Mouse (Mus musculus): ENCODE results near the gene Mrap2.

The Mrap2 gene

DNA sequence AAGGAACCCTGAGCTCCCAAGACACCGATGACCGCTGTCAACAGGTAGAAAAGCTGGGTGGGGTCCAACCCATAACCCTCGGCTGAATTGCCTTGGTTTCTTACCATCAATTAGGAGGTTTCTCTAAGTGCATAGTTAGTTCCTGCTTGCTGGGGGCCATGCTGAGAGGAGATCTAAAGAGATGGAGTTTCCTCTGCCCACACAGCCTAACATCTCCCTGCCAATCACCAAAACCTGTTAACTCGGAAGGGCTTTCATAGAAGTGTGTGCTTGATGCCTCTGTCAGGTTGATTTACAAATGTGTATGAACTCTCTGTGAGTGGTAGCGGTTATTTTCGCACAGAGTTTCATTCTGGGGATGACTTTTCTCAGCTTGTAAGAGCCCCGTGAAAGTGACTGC, 34.4 kb downstream of the Mrap2 start:
- DNase-seq (ENCODE audit: low spot score in 2 of 2): no peak

DNA sequence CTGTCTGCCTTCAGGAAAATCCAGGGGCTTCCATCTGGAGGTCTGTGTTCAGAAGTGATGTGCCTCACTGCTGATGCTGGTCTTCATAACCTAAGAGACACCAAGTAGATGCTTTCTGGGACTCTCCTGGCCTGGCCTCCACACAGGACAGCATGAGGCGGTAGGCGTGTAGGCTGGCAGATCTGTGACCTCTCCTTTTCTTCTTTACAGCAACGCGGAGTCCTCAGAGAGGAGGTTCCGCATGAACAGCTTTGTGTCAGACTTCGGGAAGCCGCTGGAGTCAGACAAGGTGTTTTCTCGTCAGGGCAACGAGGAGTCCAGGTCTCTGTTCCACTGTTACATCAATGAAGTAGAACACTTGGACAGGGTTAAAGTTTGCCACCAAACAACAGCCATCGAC, 38.1 kb downstream of the Mrap2 start:
- DNase-seq (ENCODE audit: low spot score in 2 of 2): no peak

GRCm38 (mm10) chr9:87187336-87187735, 43.2 kb downstream of the Mrap2 start:
- no peak for DNase-seq (ENCODE audit: low spot score in 2 of 2)

GRCm38 (mm10) chr9:87193721-87194120, 49.6 kb downstream of the Mrap2 start:
- DNase-seq (ENCODE audit: low spot score in 2 of 2): no peak

GRCm38 (mm10) chr9:87197277-87197676, 53.2 kb downstream of the Mrap2 start:
- no peak for DNase-seq (ENCODE audit: low spot score in 2 of 2)

DNA sequence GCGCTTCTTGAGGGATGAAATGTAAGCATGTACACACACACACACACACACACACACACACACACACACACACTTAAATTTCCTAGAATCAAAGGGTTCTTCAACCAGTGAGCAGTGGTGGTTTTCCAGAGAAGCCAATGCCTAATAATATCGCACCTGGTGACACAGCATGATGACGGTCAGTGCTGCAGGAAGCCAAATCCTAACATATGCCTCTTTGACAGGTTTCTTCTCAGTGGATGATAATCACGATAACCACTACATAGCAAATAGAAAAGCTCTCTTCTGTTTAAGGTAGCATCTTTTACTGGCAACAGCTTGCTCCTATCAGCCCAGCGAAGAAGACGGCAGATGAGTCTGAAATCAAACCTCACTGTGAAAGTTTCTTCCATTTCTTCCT, 53.9 kb downstream of the Mrap2 start:
- no peak for DNase-seq (ENCODE audit: low spot score in 2 of 2)

DNA sequence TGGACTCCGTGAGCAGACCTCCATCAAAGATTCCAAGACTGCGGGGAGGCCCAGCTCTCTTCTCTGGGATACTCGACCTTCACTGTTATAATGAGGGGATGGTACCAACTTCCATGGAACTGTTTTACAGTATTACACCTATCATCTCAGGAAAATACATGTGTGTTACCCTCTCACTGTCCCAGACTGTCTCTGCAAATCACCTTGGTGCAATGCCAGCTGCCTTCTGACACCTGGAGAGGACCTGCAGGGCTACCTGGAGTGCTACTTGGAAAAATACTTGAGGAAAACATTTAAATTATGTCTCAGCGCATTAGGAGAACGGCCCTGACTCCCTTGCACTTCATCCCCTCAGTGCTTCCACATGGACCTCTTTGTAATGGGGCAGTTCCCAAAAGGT, 56.3 kb downstream of the Mrap2 start:
- DNase-seq (ENCODE audit: low spot score in 2 of 2): no peak

GRCm38 (mm10) chr9:87200919-87201318, 56.8 kb downstream of the Mrap2 start:
- DNase-seq (ENCODE audit: low spot score in 2 of 2): no peak

DNA sequence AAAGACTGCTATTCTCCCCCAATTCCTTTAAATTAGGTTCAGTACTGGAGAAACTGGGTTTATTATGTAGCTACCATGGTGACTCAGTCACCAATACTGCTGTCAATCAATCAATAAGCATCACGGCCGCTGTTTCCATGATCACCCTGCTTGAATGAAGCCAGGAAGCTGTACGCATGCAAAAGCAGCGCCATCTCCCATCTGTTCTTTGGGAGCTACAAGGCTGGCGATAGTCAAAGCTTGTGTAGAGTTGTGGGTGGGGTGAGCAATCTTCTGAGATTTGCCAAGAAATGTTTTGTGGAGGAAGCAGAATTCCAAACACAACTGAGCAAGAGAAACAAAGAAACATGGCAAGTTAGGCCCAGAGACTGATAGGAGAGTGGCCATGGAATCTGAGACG, 58.3 kb downstream of the Mrap2 start:
- DNase-seq (ENCODE audit: low spot score in 2 of 2): no peak

DNA sequence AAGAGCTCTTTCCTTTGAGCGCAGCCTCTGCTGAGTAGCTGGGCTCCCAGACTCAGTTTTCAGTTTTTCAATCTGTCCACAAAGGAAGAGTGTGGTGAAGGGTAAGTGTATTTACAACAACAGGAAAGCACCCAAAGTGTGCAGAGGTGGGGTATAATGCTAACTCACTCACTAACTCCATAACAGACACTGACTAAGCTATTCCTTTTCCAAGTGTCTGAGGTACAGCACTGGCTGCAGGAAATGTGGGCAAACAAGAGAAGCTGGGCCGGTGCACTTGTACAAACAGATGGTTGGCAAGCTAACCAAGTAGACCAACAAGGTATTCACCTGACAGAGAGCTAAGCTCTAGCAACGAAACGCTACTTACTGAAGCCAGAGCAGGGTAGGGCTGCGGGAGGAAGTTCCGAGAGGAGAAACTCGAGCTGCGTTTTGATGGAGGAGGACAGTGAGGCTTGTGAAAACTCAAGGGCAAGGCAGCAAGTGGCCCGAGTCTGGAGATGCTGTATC, 66.8 kb downstream of the Mrap2 start:
- no peak for DNase-seq (ENCODE audit: low spot score in 2 of 2)

DNA sequence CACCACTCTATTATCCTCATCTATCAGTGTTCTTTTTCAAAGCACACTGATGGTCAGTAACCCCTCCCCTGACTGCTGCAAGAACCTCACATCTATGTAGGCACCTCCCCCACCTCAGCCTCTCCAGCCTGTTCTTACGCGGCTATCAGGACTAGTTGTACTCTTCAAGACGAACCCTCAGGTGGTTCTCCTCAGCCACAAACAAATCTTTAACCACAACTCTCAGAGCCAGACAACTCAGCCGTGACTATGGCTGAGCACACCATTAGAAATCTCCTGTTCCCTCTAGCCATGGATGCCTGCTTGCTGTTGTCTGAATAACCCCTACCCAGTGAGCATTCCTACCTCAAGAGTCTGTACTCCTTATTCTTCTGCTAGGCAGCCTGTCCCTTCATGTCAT, 69.1 kb downstream of the Mrap2 start:
- no peak for DNase-seq (ENCODE audit: low spot score in 2 of 2)
